Mouse (Mus musculus) lung, embryonic 16.5 days (tissue): ENCODE results near the gene Akr1c14. TPM values are rescaled to one million over a fixed set of nuclear protein-coding genes. Genes with fewer than 3 reads are reported as not detected.

Experiments
- ATAC-seq: fragments of 200-750 bp; cut with Nextera tagmentation; 2 replicates; pipeline ENCODE4 v1.8.0; 2017; ENCODE audit warnings: low read depth, mild to moderate bottlenecking, moderate library complexity
- H3K27ac ChIP-seq: fragments of 300-500 bp; sonication (generic); 2 replicates; pipeline ENCODE4 v1.5.1; 2014; ENCODE audit warnings: mild to moderate bottlenecking, control low read depth, low read length
- H3K27me3 ChIP-seq: fragments of 300-500 bp; sonication (generic); 2 replicates; pipeline ENCODE4 v1.6.1; 2014; ENCODE audit warnings: low read depth, low read length, mixed read lengths; ENCODE audit not compliant: control insufficient read depth, insufficient read depth
- H3K36me3 ChIP-seq: fragments of 300-500 bp; sonication (generic); 2 replicates; pipeline ENCODE4 v1.6.1; 2014; ENCODE audit warnings: low read length; ENCODE audit not compliant: control insufficient read depth, insufficient read depth
- H3K4me1 ChIP-seq: fragments of 300-500 bp; sonication (generic); replicated peaks from 2 replicates; pipeline ENCODE4 v1.6.1; 2014; ENCODE audit warnings: low read length, mixed read lengths; ENCODE audit not compliant: control insufficient read depth, insufficient read depth
- H3K4me2 ChIP-seq: fragments of 300-500 bp; sonication (generic); 2 replicates; pipeline ENCODE4 v1.6.1; 2014; ENCODE audit warnings: low read depth, low read length, control low read depth
- H3K4me3 ChIP-seq: fragments of 300-500 bp; sonication (generic); 2 replicates; pipeline ENCODE4 v1.5.1; 2014; ENCODE audit warnings: mild to moderate bottlenecking, low read length, control low read depth
- H3K9ac ChIP-seq: fragments of 300-500 bp; sonication (generic); 2 replicates; pipeline ENCODE4 v1.6.1; 2014; ENCODE audit warnings: low read length, control low read depth
- H3K9me3 ChIP-seq: fragments of 300-500 bp; sonication (generic); 2 replicates; pipeline ENCODE4 v1.6.1; 2016; ENCODE audit warnings: low read length; ENCODE audit not compliant: control insufficient read depth
- WGBS: fragments of 180-500 bp; shearing (Covaris S2); extraction: QIAGEN DNeasy Blood & Tissue Kit; methylation state at CpG from one replicate; pipeline ENCODE4 v1.1.7; 2014; 5-methylcytosine and 5-hydroxymethylcytosine counted together
- polyA plus RNA-seq: library from polyadenylated mRNA; unstranded; fragments of >200 nt; fragmentation: Nextera tagmentation; extraction: Ambion mirVana; gene quantifications from 2 replicates; pipeline ENCODE4 v1.2.1, GENCODE M21; 2015

Gene Akr1c14
- polyA plus RNA-seq, 1 experiment from 2014 or later = 4.9 TPM

GRCm38 (mm10) chr13:4133070-4133469, 84.3 kb downstream of the Akr1c14 start:
- Histone ChIP-seq H3K36me3 (no peaks in the 10 kb centered on the region), H3K27ac (no peak overlapping the region), H3K27me3 (no peaks in the 10 kb centered on the region), H3K4me1 (no peaks in the 10 kb centered on the region), H3K9me3 (no peaks in the 10 kb centered on the region), H3K4me3 (no peak overlapping the region), H3K9ac (no peak overlapping the region), H3K4me2 (no peak overlapping the region)
- no peak for ATAC-seq
- WGBS = 26% methylated on average over 2 of the region's 2 CpGs

Other genes starting within 250 kb of the Akr1c14 start
- 0.24 and 0.39 TPM in 2 replicates for gene Calml3, start 244.7 kb upstream of the Akr1c14 start, polyA plus RNA-seq
- gene Calm4, start 211.3 kb upstream of the Akr1c14 start, polyA plus RNA-seq = 6.2 TPM in 1 of 2 replicates, not detected in the other
- gene Calm5, start 194.8 kb upstream of the Akr1c14 start, polyA plus RNA-seq = not detected in 2 replicates
- 100 and 104 TPM in 2 replicates for gene Net1, start 130.8 kb upstream of the Akr1c14 start, polyA plus RNA-seq
- gene Tubal3, start 130.7 kb upstream of the Akr1c14 start, polyA plus RNA-seq = not detected in 2 replicates
- gene Ucn3, start 103.7 kb upstream of the Akr1c14 start, polyA plus RNA-seq = not detected in 2 replicates
- 3.0 and 3.3 TPM in 2 replicates for gene Akr1c18, start 101.6 kb downstream of the Akr1c14 start, polyA plus RNA-seq
- gene Akr1c13, start 142.1 kb downstream of the Akr1c14 start, polyA plus RNA-seq = 7.8 and 11.1 TPM in 2 replicates
- 9.8 and 13.3 TPM in 2 replicates for gene Akr1c19, start 179.7 kb downstream of the Akr1c14 start, polyA plus RNA-seq
- gene Akr1c12, start 230.4 kb downstream of the Akr1c14 start, polyA plus RNA-seq = 1.2 and 2.5 TPM in 2 replicates